Mouse (Mus musculus): ENCODE results near the gene Trappc3l.

DNA sequence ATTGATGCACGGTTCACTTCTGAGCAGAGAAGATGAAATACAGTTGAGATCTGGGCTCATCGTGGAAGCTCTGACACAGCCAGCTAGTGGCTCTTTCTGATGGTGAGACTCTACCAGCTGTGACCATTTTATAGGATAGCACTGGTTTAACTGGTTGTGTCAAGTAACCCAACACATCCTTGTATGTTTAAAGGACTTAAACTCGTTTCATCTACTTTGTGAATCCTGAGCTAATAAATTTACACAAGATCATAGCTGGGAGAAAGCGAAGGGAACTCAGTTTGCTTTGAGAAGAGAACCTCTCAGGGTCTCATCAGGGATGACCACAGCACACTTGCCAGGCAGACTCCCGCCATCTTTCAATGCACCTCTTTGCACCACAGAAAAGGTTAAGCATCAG lies 6.8 kb downstream of the Trappc3l start, which contains the start of gene Calhm4:
- TF ChIP-seq EP300 (IDR thresholded peaks at IDR 0.05; ENCODE audit: insufficient read depth, low read depth, low read length): no peak
- TF ChIP-seq CTCF (IDR thresholded peaks at IDR 0.05; ENCODE audit: low read depth, low read length): no peak
- no peak for TF ChIP-seq POLR2A (IDR thresholded peaks at IDR 0.05; ENCODE audit: insufficient read depth, low read length)

Data from ES-Bruce4 (cell line).